Mouse (Mus musculus): Measurements from ENCODE around the gene Atp2b2. TPM values are rescaled to one million over a fixed set of nuclear protein-coding genes. Genes with fewer than 3 reads are reported as not detected.

Gene Atp2b2
- total RNA-seq, 2 experiments from 2014 or later, result 1.1 TPM

GRCm38 (mm10) chr6:113958714-113959113 is 83.7 kb downstream of the Atp2b2 start:
- DNase-seq (ENCODE audit: low spot score), result no peak
- intact Hi-C loops (cut with DNase I), result no loop called here

DNA sequence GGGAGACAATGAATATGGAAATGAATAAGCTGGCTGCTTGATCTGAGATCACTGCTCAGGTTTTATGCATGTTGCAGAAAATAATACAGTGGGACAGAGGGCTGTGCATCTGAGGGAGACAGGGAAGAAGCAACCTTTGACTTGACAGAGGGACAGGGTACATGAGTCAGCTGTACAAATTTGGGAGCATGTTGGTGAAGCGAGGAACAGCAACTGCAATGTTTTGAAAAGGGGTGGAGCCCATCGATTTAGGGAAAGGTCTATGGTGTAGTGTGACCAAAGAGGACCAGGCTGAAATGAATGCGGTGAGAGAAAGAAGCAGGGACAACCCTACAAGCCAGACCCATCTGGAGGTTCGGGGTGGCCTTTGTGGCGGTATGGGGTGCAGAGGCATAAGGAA is 84.4 kb downstream of the Atp2b2 start:
- no peak for DNase-seq (ENCODE audit: low spot score)
- intact Hi-C loops (cut with DNase I), result no loop called here

- DNase-seq (ENCODE audit: low spot score), result no peak
- intact Hi-C loops (cut with DNase I), result no loop called here
These were observed 85.0 kb downstream of the Atp2b2 start for GRCm38 (mm10) chr6:113957232-113957940.

DNA sequence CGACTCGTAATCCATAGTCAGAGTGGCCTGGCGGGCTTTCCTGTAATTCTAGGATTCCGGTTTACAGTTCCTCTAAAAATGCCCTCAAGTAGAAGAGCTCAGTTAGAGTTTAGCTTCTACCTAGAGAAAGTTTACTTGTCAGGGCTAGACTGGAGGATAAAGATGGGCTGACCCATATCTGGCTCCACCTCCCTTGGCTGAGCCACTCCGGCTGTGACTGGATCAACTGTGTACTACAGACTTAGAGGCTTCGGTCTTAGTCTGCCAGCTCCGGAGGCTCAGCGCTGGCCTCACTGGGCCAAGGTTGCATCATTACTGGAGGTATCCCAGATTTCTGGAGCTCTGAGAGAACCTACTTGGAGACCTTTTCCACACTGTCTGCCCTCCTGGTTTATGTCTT is 94.9 kb downstream of the Atp2b2 start:
- intact Hi-C loops (cut with DNase I), result no loop called here
- no peak for DNase-seq (ENCODE audit: low spot score)

DNA sequence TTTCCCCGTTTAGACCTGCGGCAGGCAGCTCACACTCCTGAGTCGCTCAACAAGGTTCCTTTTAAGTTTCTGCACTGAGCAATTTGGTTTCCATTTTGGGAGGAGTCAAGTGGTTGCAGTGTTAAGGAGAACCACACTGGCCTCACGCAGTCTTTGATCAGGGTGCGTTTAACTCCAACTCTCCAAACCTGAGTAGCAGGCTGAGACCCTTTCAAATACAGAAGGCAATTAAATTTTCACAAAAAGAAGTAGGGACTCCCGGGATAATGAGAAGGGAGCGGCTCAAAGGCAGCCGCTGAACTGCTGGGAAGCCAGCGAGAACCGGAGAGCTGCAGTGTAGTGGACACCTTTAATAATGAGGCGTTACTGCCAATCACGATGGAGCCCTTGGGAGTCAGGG is 100.1 kb downstream of the Atp2b2 start:
- intact Hi-C loops (cut with DNase I), result no loop called here
- no peak for DNase-seq (ENCODE audit: low spot score)

GRCm38 (mm10) chr6:113941324-113941723 is 101.1 kb downstream of the Atp2b2 start:
- intact Hi-C loops (cut with DNase I), result no loop called here
- no peak for DNase-seq (ENCODE audit: low spot score)

- no peak for DNase-seq (ENCODE audit: low spot score)
- intact Hi-C loops (cut with DNase I), result no loop called here
These were observed 103.0 kb downstream of the Atp2b2 start for GRCm38 (mm10) chr6:113939442-113939841.

GRCm38 (mm10) chr6:113936811-113937508 is 105.5 kb downstream of the Atp2b2 start:
- no peak for DNase-seq (ENCODE audit: low spot score)
- intact Hi-C loops (cut with DNase I), result no loop called here

- DNase-seq (ENCODE audit: low spot score), result no peak
- intact Hi-C loops (cut with DNase I), result no loop called here
These were observed 106.3 kb downstream of the Atp2b2 start for GRCm38 (mm10) chr6:113936111-113936510.

- DNase-seq (ENCODE audit: low spot score), result no peak
- intact Hi-C loops (cut with DNase I), result no loop called here
These were observed 107.7 kb downstream of the Atp2b2 start for GRCm38 (mm10) chr6:113934692-113935091.

DNA sequence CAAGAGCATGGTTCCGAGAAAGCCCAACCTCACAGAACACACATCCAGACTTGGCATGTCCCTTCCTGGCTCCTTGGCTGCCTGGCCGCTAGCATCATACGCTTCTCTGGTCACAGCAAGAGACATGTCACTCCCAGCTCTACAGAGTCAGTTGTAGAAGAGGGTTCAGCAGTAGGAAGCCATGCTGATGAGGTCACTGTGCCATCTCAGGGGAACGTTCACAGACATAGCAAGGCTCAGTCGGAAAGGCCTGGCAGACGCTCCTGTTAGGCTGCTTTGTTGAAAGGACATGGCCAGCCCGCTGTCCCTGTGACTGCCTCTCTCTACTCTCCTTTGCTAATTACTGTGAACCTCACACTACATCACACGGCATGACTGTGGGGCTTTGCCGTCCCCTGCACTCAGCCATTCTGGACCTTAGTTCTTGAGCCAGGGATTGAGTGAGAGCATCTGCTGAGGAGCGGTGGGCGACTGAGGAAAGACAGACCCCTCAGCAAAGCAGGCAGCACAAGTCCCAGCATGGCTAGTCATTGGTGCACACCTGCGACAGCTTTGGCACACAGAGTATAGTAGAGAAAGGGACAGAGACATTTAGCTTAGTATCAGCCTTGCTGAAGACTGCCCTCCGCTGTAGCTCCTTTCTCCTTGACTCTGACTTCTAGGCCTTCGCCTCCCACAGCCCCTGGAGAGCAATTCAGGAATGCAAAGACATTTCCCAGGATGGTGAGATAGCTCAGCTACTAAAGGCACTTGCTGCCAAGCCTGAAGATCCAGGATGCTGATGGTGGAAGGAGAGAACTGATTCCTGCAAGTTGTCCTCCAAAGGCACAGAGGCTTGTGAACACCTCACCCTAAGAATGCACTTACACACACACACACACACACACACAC is 108.9 kb downstream of the Atp2b2 start:
- DNase-seq (ENCODE audit: low spot score), result no peak
- intact Hi-C loops (cut with DNase I), result no loop called here

GRCm38 (mm10) chr6:113929191-113929875 is 113.1 kb downstream of the Atp2b2 start:
- intact Hi-C loops (cut with DNase I), result no loop called here
- no peak for DNase-seq (ENCODE audit: low spot score)

GRCm38 (mm10) chr6:113923249-113923648 is 119.2 kb downstream of the Atp2b2 start:
- intact Hi-C loops (cut with DNase I), result no loop called here
- no peak for DNase-seq (ENCODE audit: low spot score)

- DNase-seq (ENCODE audit: low spot score), result no peak
- intact Hi-C loops (cut with DNase I), result no loop called here
These were observed 121.9 kb downstream of the Atp2b2 start for GRCm38 (mm10) chr6:113920466-113920865.

GRCm38 (mm10) chr6:113912753-113913152 is 129.7 kb downstream of the Atp2b2 start:
- no peak for DNase-seq (ENCODE audit: low spot score)
- intact Hi-C loops (cut with DNase I), result no loop called here

DNA sequence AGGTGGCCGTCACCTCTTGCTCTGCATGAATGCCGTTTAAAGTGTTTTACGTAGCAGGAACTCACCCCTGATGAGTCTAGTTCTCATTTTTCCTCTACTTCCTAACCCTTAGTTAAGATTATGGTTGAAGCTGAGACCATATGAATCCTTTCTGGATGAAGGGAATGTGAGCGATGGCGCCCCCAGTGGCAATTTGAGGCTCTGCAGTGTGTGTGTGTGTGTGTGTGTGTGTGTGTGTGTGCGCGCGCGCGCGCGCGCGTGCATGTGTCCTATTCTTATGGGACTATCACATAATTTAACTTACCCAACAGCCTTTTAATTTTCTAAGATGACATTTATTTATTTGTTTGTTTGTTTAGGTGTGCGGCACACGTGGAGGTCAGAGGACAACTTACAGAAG is 131.3 kb downstream of the Atp2b2 start:
- DNase-seq (ENCODE audit: low spot score), result no peak
- intact Hi-C loops (cut with DNase I), result no loop called here

DNA sequence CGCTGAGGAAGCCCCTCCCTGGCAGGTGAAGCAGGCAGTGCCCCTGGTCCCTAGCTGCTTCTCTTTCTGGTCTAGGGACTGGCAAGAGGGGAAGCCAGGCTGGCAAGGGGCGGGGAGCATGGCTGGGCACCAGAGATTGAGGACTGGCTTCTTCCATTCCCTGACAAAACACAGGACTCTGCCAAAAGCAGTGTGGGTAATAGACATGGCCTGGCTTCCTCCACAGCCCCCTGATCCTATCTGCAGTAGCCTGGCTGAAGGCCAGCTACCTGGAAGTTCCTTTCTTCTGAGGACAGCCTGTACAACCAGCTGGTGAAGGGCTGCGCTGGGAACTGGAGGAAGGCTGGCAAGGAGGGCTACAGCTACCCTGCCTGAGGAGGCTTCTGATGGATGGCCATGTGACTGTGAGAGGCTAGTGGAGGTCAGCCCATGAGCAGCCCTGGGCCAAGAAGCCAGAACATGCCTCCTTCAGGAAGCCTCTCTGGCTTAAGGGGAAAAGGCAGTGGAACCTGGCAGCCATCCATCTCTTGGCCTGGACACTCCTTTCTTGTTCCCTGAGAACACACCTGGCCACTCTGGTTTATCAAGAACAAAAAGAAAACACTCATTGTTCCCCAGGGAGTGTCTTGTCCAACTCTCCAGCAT is 131.9 kb downstream of the Atp2b2 start:
- intact Hi-C loops (cut with DNase I), result no loop called here

GRCm38 (mm10) chr6:113909836-113910235 is 132.6 kb downstream of the Atp2b2 start:
- no peak for DNase-seq (ENCODE audit: low spot score)
- intact Hi-C loops (cut with DNase I), result loop anchor here (5.0 kb wide), 1 partner anchor 148 kb away; no protein-coding TSS in a partner anchor

More for the DNA sequence above, 131.9 kb downstream of the Atp2b2 start:
- no peak for DNase-seq (ENCODE audit: low spot score)

- intact Hi-C loops (cut with DNase I), result loop anchor here (5.0 kb wide), 1 partner anchor 146 kb away; no protein-coding TSS in a partner anchor
- no peak for DNase-seq (ENCODE audit: low spot score)
These were observed 134.3 kb downstream of the Atp2b2 start for GRCm38 (mm10) chr6:113908066-113908465.

Measured in heart, postnatal 25 days (tissue).